Mouse (Mus musculus): Measurements from ENCODE around the gene Prickle4. TPM values are rescaled to one million over a fixed set of nuclear protein-coding genes. Genes with fewer than 3 reads are reported as not detected.

Prickle4 gene
- polyA plus RNA-seq, 1 experiment from 2014 or later = 2.7 TPM

GRCm38 (mm10) chr17:47710036-47710435 lies 15.5 kb upstream of the Prickle4 start:
- Histone ChIP-seq H3K4me1 (ENCODE audit: control insufficient read depth, insufficient read depth, low read length) (no peaks in the 10 kb centered on the region), H3K4me2 (ENCODE audit: low read depth) (no peak overlapping the region), H3K27ac (ENCODE audit: low read depth, low read length) (no peak overlapping the region), H3K27me3 (ENCODE audit: control insufficient read depth, insufficient read depth, low read length) (no peaks in the 10 kb centered on the region), H3K9ac (ENCODE audit: low read length) (no peak overlapping the region), H3K9me3 (ENCODE audit: control insufficient read depth, low read length) (no peaks in the 10 kb centered on the region), H3K4me3 (ENCODE audit: low read depth, low read length) (no peak overlapping the region), H3K36me3 (ENCODE audit: control insufficient read depth, insufficient read depth, low read length) (no peaks in the 10 kb centered on the region)
- DNase-seq (ENCODE audit: low spot score) (no peak), ATAC-seq (ENCODE audit: insufficient read depth, low FRiP score, low TSS enrichment) (no peak)
- 78% methylated on average over 3 of the region's 3 CpGs for WGBS

DNA sequence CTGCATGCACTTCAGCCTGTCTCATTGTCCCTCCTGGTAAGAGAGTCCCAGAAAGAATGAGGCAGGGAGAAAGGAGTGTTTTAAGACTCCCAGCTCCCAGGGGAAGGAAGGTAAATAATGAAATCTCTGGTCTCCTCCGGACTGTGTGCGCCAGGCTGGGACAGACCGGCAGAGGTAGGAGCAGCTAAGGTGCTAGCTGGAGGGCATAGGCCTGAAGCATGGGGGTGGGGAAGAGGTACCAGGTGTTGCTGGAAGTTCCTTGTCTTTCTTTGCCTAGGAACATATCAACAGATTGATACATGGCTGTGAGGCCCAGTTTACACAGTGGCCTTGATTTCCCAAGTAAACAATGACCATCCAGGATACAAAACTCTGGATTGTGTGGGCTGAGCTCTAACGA lies 14.4 kb upstream of the Prickle4 start:
- ATAC-seq (ENCODE audit: insufficient read depth, low FRiP score, low TSS enrichment) (no peak), DNase-seq (ENCODE audit: low spot score) (no peak)
- Histone ChIP-seq H3K36me3 (ENCODE audit: control insufficient read depth, insufficient read depth, low read length) (no peaks in the 10 kb centered on the region), H3K27me3 (ENCODE audit: control insufficient read depth, insufficient read depth, low read length) (no peaks in the 10 kb centered on the region), H3K4me2 (ENCODE audit: low read depth) (no peak overlapping the region), H3K9ac (ENCODE audit: low read length) (no peak overlapping the region), H3K4me1 (ENCODE audit: control insufficient read depth, insufficient read depth, low read length) (no peaks in the 10 kb centered on the region), H3K27ac (ENCODE audit: low read depth, low read length) (no peak overlapping the region), H3K4me3 (ENCODE audit: low read depth, low read length) (no peak overlapping the region), H3K9me3 (ENCODE audit: control insufficient read depth, low read length) (no peaks in the 10 kb centered on the region)
- 94% methylated on average over 4 of the region's 4 CpGs for WGBS

DNA sequence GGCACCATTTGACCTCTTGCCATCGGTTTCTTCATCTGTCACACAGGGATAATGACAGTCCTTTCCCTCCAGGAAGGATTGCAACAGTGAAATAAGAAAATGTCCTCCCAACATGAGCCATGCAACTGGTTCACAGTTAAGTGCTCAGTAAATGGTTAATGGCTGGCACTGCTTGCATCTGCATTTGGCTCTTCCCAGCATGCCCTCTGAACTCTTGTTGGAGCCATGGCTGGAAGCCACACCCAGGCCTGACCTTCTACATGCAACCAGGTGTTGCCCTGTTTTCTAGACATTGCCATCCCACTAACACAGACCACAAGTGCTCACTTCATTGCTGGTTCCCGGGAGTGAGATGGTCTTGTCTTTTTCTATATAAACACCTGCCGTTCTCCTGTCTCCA lies 13.4 kb upstream of the Prickle4 start:
- Histone ChIP-seq H3K9me3 (ENCODE audit: control insufficient read depth, low read length) (no peaks in the 10 kb centered on the region), H3K36me3 (ENCODE audit: control insufficient read depth, insufficient read depth, low read length) (no peaks in the 10 kb centered on the region), H3K4me1 (ENCODE audit: control insufficient read depth, insufficient read depth, low read length) (no peaks in the 10 kb centered on the region), H3K27ac (ENCODE audit: low read depth, low read length) (no peak overlapping the region), H3K4me2 (ENCODE audit: low read depth) (no peak overlapping the region), H3K27me3 (ENCODE audit: control insufficient read depth, insufficient read depth, low read length) (peaks cover 5% of the 10 kb centered on the region; the same call in 1 of the 2 replicates), H3K9ac (ENCODE audit: low read length) (no peak overlapping the region), H3K4me3 (ENCODE audit: low read depth, low read length) (no peak overlapping the region)
- WGBS = 87% methylated on average over 3 of the region's 3 CpGs
- DNase-seq (ENCODE audit: low spot score) (no peak), ATAC-seq (ENCODE audit: insufficient read depth, low FRiP score, low TSS enrichment) (no peak)

DNA sequence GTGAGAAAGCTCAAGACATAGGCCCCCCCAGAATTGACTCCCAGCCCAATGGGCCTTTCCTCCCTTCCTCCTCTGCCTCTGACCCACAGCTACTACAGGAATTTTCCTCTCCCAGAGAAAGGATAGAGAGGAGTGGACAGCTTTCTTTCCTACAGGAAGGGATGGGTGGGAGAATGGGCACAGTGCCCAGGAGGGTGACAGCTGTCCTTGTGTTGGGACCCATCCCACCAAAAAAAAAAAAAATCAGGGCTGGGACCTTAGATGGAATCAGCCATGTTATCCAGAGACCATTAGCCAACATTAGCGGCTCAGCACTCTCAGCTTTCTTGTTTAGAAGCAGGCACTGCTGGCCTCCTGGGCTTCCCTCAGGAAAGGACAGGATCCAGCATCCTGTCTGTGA lies 11.7 kb upstream of the Prickle4 start:
- 71% methylated on average over 1 of the region's 1 CpGs for WGBS
- Histone ChIP-seq H3K27ac (ENCODE audit: low read depth, low read length) (no peak overlapping the region), H3K4me3 (ENCODE audit: low read depth, low read length) (no peak overlapping the region), H3K4me2 (ENCODE audit: low read depth) (no peak overlapping the region), H3K4me1 (ENCODE audit: control insufficient read depth, insufficient read depth, low read length) (no peaks in the 10 kb centered on the region), H3K9ac (ENCODE audit: low read length) (no peak overlapping the region), H3K27me3 (ENCODE audit: control insufficient read depth, insufficient read depth, low read length) (peaks cover 7% of the 10 kb centered on the region; the same call in 1 of the 2 replicates), H3K9me3 (ENCODE audit: control insufficient read depth, low read length) (no peaks in the 10 kb centered on the region), H3K36me3 (ENCODE audit: control insufficient read depth, insufficient read depth, low read length) (no peaks in the 10 kb centered on the region)
- DNase-seq (ENCODE audit: low spot score) (no peak), ATAC-seq (ENCODE audit: insufficient read depth, low FRiP score, low TSS enrichment) (no peak)

GRCm38 (mm10) chr17:47704692-47705091 lies 10.2 kb upstream of the Prickle4 start:
- WGBS = 76% methylated on average over 4 of the region's 4 CpGs
- no peak overlapping the region for H3K27ac ChIP-seq (ENCODE audit: low read depth, low read length)
- ATAC-seq (ENCODE audit: insufficient read depth, low FRiP score, low TSS enrichment) = no peak

GRCm38 (mm10) chr17:47703556-47703955 lies 9.0 kb upstream of the Prickle4 start:
- Histone ChIP-seq H3K27ac (ENCODE audit: low read depth, low read length) (no peak overlapping the region), H3K9me3 (ENCODE audit: control insufficient read depth, low read length) (no peaks in the 10 kb centered on the region), H3K4me2 (ENCODE audit: low read depth) (no peak overlapping the region), H3K4me1 (ENCODE audit: control insufficient read depth, insufficient read depth, low read length) (no peaks in the 10 kb centered on the region), H3K27me3 (ENCODE audit: control insufficient read depth, insufficient read depth, low read length) (peaks cover 7% of the 10 kb centered on the region; the same call in 1 of the 2 replicates), H3K4me3 (ENCODE audit: low read depth, low read length) (no peak overlapping the region), H3K9ac (ENCODE audit: low read length) (peak overlapping the region; percentile 18; the same call in 1 of the 2 replicates), H3K36me3 (ENCODE audit: control insufficient read depth, insufficient read depth, low read length) (no peaks in the 10 kb centered on the region)
- 18% methylated on average over 20 of the region's 20 CpGs for WGBS
- ATAC-seq (ENCODE audit: insufficient read depth, low FRiP score, low TSS enrichment) (no peak), DNase-seq (ENCODE audit: low spot score) (no peak)

More at GRCm38 (mm10) chr17:47704692-47705091, 10.2 kb upstream of the Prickle4 start:
- no peak overlapping the region for H3K4me2 ChIP-seq (ENCODE audit: low read depth)
- H3K9ac ChIP-seq (ENCODE audit: low read length) = no peak overlapping the region
- no peaks in the 10 kb centered on the region for H3K9me3 ChIP-seq (ENCODE audit: control insufficient read depth, low read length)
- peaks cover 7% of the 10 kb centered on the region; the same call in 1 of the 2 replicates for H3K27me3 ChIP-seq (ENCODE audit: control insufficient read depth, insufficient read depth, low read length)
- no peaks in the 10 kb centered on the region for H3K4me1 ChIP-seq (ENCODE audit: control insufficient read depth, insufficient read depth, low read length)
- no peak for DNase-seq (ENCODE audit: low spot score)
- H3K4me3 ChIP-seq (ENCODE audit: low read depth, low read length) = no peak overlapping the region
- no peaks in the 10 kb centered on the region for H3K36me3 ChIP-seq (ENCODE audit: control insufficient read depth, insufficient read depth, low read length)

GRCm38 (mm10) chr17:47702548-47703345 lies 8.2 kb upstream of the Prickle4 start:
- Histone ChIP-seq H3K27me3 (ENCODE audit: control insufficient read depth, insufficient read depth, low read length) (peaks cover 7% of the 10 kb centered on the region; the same call in 1 of the 2 replicates), H3K9ac (ENCODE audit: low read length) (peak overlapping the region; percentile 18; the same call in 1 of the 2 replicates), H3K4me1 (ENCODE audit: control insufficient read depth, insufficient read depth, low read length) (no peaks in the 10 kb centered on the region), H3K27ac (ENCODE audit: low read depth, low read length) (no peak overlapping the region), H3K4me3 (ENCODE audit: low read depth, low read length) (no peak overlapping the region), H3K36me3 (ENCODE audit: control insufficient read depth, insufficient read depth, low read length) (no peaks in the 10 kb centered on the region), H3K9me3 (ENCODE audit: control insufficient read depth, low read length) (no peaks in the 10 kb centered on the region), H3K4me2 (ENCODE audit: low read depth) (no peak overlapping the region)
- no peak for DNase-seq (ENCODE audit: low spot score)
- no peak for ATAC-seq (ENCODE audit: insufficient read depth, low FRiP score, low TSS enrichment)
- 28% methylated on average over 28 of the region's 28 CpGs for WGBS

- H3K4me1 ChIP-seq (ENCODE audit: control insufficient read depth, insufficient read depth, low read length) = no peaks in the 10 kb centered on the region
- no peaks in the 10 kb centered on the region for H3K36me3 ChIP-seq (ENCODE audit: control insufficient read depth, insufficient read depth, low read length)
- H3K9me3 ChIP-seq (ENCODE audit: control insufficient read depth, low read length) = no peaks in the 10 kb centered on the region
- no peak overlapping the region for H3K9ac ChIP-seq (ENCODE audit: low read length)
- peaks cover 7% of the 10 kb centered on the region; the same call in 1 of the 2 replicates for H3K27me3 ChIP-seq (ENCODE audit: control insufficient read depth, insufficient read depth, low read length)
- H3K4me3 ChIP-seq (ENCODE audit: low read depth, low read length) = no peak overlapping the region
- no peak for ATAC-seq (ENCODE audit: insufficient read depth, low FRiP score, low TSS enrichment)
- no peak overlapping the region for H3K4me2 ChIP-seq (ENCODE audit: low read depth)
- no peak for DNase-seq (ENCODE audit: low spot score)
- no peak overlapping the region for H3K27ac ChIP-seq (ENCODE audit: low read depth, low read length)
- 82% methylated on average over 9 of the region's 9 CpGs for WGBS
Measured at GRCm38 (mm10) chr17:47701793-47702192, 7.3 kb upstream of the Prickle4 start.

DNA sequence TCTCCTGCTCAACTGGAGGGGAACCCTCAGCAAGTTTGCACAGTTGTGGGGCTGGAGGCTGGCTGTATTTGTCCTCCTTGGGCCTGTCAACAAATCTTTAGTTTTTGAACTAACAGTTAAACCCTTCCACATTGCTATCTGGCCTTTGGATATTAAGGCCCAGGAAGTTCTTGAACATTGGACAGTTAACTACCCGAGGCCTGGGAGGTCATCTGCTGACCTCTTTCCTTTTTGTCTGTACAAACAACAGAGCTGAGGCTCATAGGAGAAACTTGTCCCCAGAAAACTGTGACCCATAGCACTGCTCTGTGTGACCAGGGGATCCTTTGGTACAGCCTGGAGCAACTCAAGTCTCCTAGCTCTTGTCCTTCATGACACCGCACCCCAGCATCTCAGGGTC lies 4.5 kb upstream of the Prickle4 start:
- H3K36me3 ChIP-seq (ENCODE audit: control insufficient read depth, insufficient read depth, low read length) = no peaks in the 10 kb centered on the region
- no peak overlapping the region for H3K27ac ChIP-seq (ENCODE audit: low read depth, low read length)
- ATAC-seq (ENCODE audit: insufficient read depth, low FRiP score, low TSS enrichment) (no peak), DNase-seq (ENCODE audit: low spot score) (no peak)
- no peaks in the 10 kb centered on the region for H3K9me3 ChIP-seq (ENCODE audit: control insufficient read depth, low read length)
- no peak overlapping the region for H3K4me2 ChIP-seq (ENCODE audit: low read depth)
- H3K27me3 ChIP-seq (ENCODE audit: control insufficient read depth, insufficient read depth, low read length) = peaks cover 7% of the 10 kb centered on the region; the same call in 1 of the 2 replicates
- no peak overlapping the region for H3K9ac ChIP-seq (ENCODE audit: low read length)
- no peak overlapping the region for H3K4me3 ChIP-seq (ENCODE audit: low read depth, low read length)
- H3K4me1 ChIP-seq (ENCODE audit: control insufficient read depth, insufficient read depth, low read length) = no peaks in the 10 kb centered on the region
- WGBS = 84% methylated on average over 2 of the region's 2 CpGs

Data from neural tube, embryonic 11.5 days (tissue).